Mouse (Mus musculus): Measurements from ENCODE around the gene Fam213a. TPM values are rescaled to one million over a fixed set of nuclear protein-coding genes. Genes with fewer than 3 reads are reported as not detected.

Fam213a gene
- polyA plus RNA-seq, 1 experiment from 2014 or later, result 44.7 TPM

DNA sequence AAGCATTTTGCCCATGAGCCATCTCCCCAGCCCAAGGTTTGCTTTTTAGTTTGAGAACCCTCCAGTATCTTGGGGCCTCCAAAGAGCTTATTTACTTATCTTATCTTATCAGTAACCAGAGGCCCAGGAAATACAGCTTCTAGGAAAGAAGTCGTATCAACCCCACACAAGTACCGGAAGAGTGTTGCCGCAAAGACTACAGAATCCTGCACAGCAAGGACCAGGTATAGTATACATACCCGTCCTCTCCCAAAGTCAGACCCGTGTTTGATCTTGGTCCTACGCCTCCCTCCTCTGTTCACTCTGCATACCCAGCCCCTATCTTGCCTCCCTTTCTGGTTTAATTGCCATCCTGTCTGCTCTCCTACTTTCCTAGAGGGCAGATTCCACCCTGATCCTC, 21.1 kb downstream of the Fam213a start:
- Histone ChIP-seq H3K27ac (ENCODE audit: low read depth, low read length) (no peak overlapping the region), H3K4me3 (ENCODE audit: low read depth, low read length) (no peak overlapping the region), H3K27me3 (ENCODE audit: control insufficient read depth, insufficient read depth, low read length) (no peaks in the 10 kb centered on the region), H3K4me1 (ENCODE audit: control insufficient read depth, insufficient read depth, low read length) (no peaks in the 10 kb centered on the region), H3K9me3 (ENCODE audit: control insufficient read depth, low read length) (no peaks in the 10 kb centered on the region), H3K9ac (ENCODE audit: low read length) (no peak overlapping the region), H3K4me2 (no peak overlapping the region), H3K36me3 (ENCODE audit: control insufficient read depth, insufficient read depth, low read length) (no peaks in the 10 kb centered on the region)
- 84% methylated on average over 6 of the region's 6 CpGs for WGBS
- DNase-seq (ENCODE audit: low spot score, missing footprints) (no peak), ATAC-seq (ENCODE audit: low FRiP score) (no peak)

DNA sequence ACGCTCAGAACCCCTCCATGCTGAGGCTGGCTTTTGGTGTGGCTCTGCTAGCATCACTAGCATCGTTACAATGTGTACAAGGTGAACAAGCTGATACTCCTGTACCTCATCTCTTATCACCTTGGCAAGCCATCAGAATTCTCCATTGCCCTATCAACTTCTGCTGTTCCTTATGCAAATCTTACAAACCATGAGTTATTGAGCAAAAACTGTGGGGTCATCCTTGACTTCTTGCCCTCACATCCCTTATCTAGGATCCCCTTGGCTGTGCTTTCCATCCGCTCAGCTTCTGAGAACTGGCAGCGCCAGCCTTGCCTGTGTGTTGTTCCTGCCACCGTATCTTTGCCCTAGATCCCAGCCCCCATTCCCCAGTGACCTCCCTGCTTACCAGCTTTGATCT, 24.8 kb downstream of the Fam213a start:
- H3K27ac ChIP-seq (ENCODE audit: low read depth, low read length), result no peak overlapping the region
- DNase-seq (ENCODE audit: low spot score, missing footprints), result no peak
- H3K4me2 ChIP-seq, result no peak overlapping the region
- H3K4me1 ChIP-seq (ENCODE audit: control insufficient read depth, insufficient read depth, low read length), result no peaks in the 10 kb centered on the region
- H3K4me3 ChIP-seq (ENCODE audit: low read depth, low read length), result no peak overlapping the region
- WGBS, result 94% methylated on average over 5 of the region's 5 CpGs
- no peaks in the 10 kb centered on the region for H3K36me3 ChIP-seq (ENCODE audit: control insufficient read depth, insufficient read depth, low read length)
- no peak for ATAC-seq (ENCODE audit: low FRiP score)
- H3K9ac ChIP-seq (ENCODE audit: low read length), result no peak overlapping the region
- H3K9me3 ChIP-seq (ENCODE audit: control insufficient read depth, low read length), result no peaks in the 10 kb centered on the region
- no peaks in the 10 kb centered on the region for H3K27me3 ChIP-seq (ENCODE audit: control insufficient read depth, insufficient read depth, low read length)

DNA sequence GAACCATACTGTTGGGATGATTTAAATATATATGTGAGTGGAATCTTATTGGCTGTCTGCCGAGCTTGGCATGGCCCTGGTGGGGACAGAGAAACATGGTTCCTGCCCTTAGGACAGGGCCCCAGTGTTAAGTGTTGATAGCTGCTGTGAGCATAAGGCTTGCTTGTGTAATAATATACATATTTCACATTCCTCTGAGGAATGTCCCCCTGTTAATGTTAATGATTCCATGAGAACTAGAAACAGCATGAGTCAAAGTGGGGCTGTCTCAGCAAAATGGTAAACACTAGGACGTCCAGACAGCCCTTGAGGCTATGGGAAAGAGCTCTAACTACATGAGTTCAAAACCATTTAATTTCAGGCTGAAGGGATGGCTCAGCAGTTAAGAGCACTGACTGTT, 26.4 kb downstream of the Fam213a start:
- H3K4me3 ChIP-seq (ENCODE audit: low read depth, low read length), result no peak overlapping the region
- no peak overlapping the region for H3K4me2 ChIP-seq
- no peak overlapping the region for H3K9ac ChIP-seq (ENCODE audit: low read length)
- no peaks in the 10 kb centered on the region for H3K4me1 ChIP-seq (ENCODE audit: control insufficient read depth, insufficient read depth, low read length)
- no peak for ATAC-seq (ENCODE audit: low FRiP score)
- H3K9me3 ChIP-seq (ENCODE audit: control insufficient read depth, low read length), result no peaks in the 10 kb centered on the region
- DNase-seq (ENCODE audit: low spot score, missing footprints), result no peak
- H3K27ac ChIP-seq (ENCODE audit: low read depth, low read length), result no peak overlapping the region
- WGBS, result 81% methylated on average over 2 of the region's 2 CpGs
- H3K36me3 ChIP-seq (ENCODE audit: control insufficient read depth, insufficient read depth, low read length), result no peaks in the 10 kb centered on the region
- H3K27me3 ChIP-seq (ENCODE audit: control insufficient read depth, insufficient read depth, low read length), result no peaks in the 10 kb centered on the region

GRCm38 (mm10) chr14:40985635-40986034, 28.0 kb downstream of the Fam213a start:
- Histone ChIP-seq H3K9ac (ENCODE audit: low read length) (no peak overlapping the region), H3K9me3 (ENCODE audit: control insufficient read depth, low read length) (no peaks in the 10 kb centered on the region), H3K27me3 (ENCODE audit: control insufficient read depth, insufficient read depth, low read length) (no peaks in the 10 kb centered on the region), H3K4me1 (ENCODE audit: control insufficient read depth, insufficient read depth, low read length) (no peaks in the 10 kb centered on the region), H3K27ac (ENCODE audit: low read depth, low read length) (no peak overlapping the region), H3K36me3 (ENCODE audit: control insufficient read depth, insufficient read depth, low read length) (no peaks in the 10 kb centered on the region), H3K4me2 (no peak overlapping the region), H3K4me3 (ENCODE audit: low read depth, low read length) (no peak overlapping the region)
- ATAC-seq (ENCODE audit: low FRiP score) (no peak), DNase-seq (ENCODE audit: low spot score, missing footprints) (no peak)
- WGBS, result 90% methylated on average over 4 of the region's 4 CpGs

- no peak overlapping the region for H3K27ac ChIP-seq (ENCODE audit: low read depth, low read length)
- no peaks in the 10 kb centered on the region for H3K27me3 ChIP-seq (ENCODE audit: control insufficient read depth, insufficient read depth, low read length)
- no peak overlapping the region for H3K4me2 ChIP-seq
- no peaks in the 10 kb centered on the region for H3K36me3 ChIP-seq (ENCODE audit: control insufficient read depth, insufficient read depth, low read length)
- no peak for ATAC-seq (ENCODE audit: low FRiP score)
- H3K9me3 ChIP-seq (ENCODE audit: control insufficient read depth, low read length), result no peaks in the 10 kb centered on the region
- WGBS, result 35% methylated on average over 1 of the region's 1 CpGs
- H3K4me3 ChIP-seq (ENCODE audit: low read depth, low read length), result no peak overlapping the region
- H3K4me1 ChIP-seq (ENCODE audit: control insufficient read depth, insufficient read depth, low read length), result no peaks in the 10 kb centered on the region
- DNase-seq (ENCODE audit: low spot score, missing footprints), result no peak
- H3K9ac ChIP-seq (ENCODE audit: low read length), result no peak overlapping the region
Observed at GRCm38 (mm10) chr14:40979723-40980122, 33.9 kb downstream of the Fam213a start.

- peak; percentile 87 for ATAC-seq (ENCODE audit: low FRiP score)
- 47% methylated on average over 4 of the region's 4 CpGs for WGBS
- Histone ChIP-seq H3K27ac (ENCODE audit: low read depth, low read length) (no peak overlapping the region), H3K4me2 (no peak overlapping the region), H3K36me3 (ENCODE audit: control insufficient read depth, insufficient read depth, low read length) (no peaks in the 10 kb centered on the region), H3K9me3 (ENCODE audit: control insufficient read depth, low read length) (no peaks in the 10 kb centered on the region), H3K4me1 (ENCODE audit: control insufficient read depth, insufficient read depth, low read length) (no peaks in the 10 kb centered on the region), H3K9ac (ENCODE audit: low read length) (no peak overlapping the region), H3K27me3 (ENCODE audit: control insufficient read depth, insufficient read depth, low read length) (no peaks in the 10 kb centered on the region), H3K4me3 (ENCODE audit: low read depth, low read length) (no peak overlapping the region)
- peak; percentile 88 for DNase-seq (ENCODE audit: low spot score, missing footprints)
Observed at GRCm38 (mm10) chr14:40979002-40979401, 34.6 kb downstream of the Fam213a start.

DNA sequence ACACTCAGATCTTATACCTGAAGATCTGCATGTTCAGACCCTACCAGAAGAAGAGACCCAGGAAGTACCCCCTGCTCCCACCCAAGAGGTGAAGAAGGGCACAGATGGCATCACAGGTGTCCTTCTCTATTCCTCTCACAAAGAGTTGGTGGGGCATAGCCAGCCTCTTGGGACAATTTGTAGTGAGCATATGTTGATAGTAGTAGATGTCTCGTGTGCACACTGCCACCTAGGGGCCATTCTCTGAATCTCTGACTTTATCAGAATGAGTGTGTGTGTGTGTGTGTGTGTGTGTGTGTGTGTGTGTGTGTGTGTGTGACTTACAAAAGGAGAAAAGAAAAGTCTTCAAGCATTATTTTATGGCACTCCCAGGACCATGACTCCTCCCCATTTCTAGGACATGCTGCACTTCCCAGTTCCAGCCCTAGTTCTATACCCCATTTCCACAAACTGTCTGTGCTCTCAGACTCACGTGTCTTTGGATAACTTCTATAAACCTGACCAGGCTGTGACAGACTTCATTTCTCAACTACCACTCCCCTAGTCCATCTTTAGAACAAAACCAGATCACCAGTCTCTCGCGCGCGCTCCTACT, 38.4 kb downstream of the Fam213a start:
- Histone ChIP-seq H3K27ac (ENCODE audit: low read depth, low read length) (no peak overlapping the region), H3K4me2 (no peak overlapping the region), H3K4me1 (ENCODE audit: control insufficient read depth, insufficient read depth, low read length) (no peaks in the 10 kb centered on the region), H3K4me3 (ENCODE audit: low read depth, low read length) (no peak overlapping the region), H3K36me3 (ENCODE audit: control insufficient read depth, insufficient read depth, low read length) (no peaks in the 10 kb centered on the region), H3K27me3 (ENCODE audit: control insufficient read depth, insufficient read depth, low read length) (no peaks in the 10 kb centered on the region), H3K9me3 (ENCODE audit: control insufficient read depth, low read length) (no peaks in the 10 kb centered on the region), H3K9ac (ENCODE audit: low read length) (no peak overlapping the region)
- WGBS, result 75% methylated on average over 6 of the region's 6 CpGs
- DNase-seq (ENCODE audit: low spot score, missing footprints) (peak; percentile 95), ATAC-seq (ENCODE audit: low FRiP score) (peak; percentile 72)

GRCm38 (mm10) chr14:40968051-40968450, 45.5 kb downstream of the Fam213a start:
- H3K36me3 ChIP-seq (ENCODE audit: control insufficient read depth, insufficient read depth, low read length), result no peaks in the 10 kb centered on the region
- no peak overlapping the region; the same call in 1 of the 2 replicates for H3K4me2 ChIP-seq
- ATAC-seq (ENCODE audit: low FRiP score) (no peak), DNase-seq (ENCODE audit: low spot score, missing footprints) (peak; percentile 84)
- H3K9me3 ChIP-seq (ENCODE audit: control insufficient read depth, low read length), result no peaks in the 10 kb centered on the region
- 74% methylated on average over 2 of the region's 2 CpGs for WGBS
- H3K9ac ChIP-seq (ENCODE audit: low read length), result no peak overlapping the region
- no peaks in the 10 kb centered on the region for H3K27me3 ChIP-seq (ENCODE audit: control insufficient read depth, insufficient read depth, low read length)
- H3K4me3 ChIP-seq (ENCODE audit: low read depth, low read length), result no peak overlapping the region
- no peak overlapping the region for H3K27ac ChIP-seq (ENCODE audit: low read depth, low read length)
- H3K4me1 ChIP-seq (ENCODE audit: control insufficient read depth, insufficient read depth, low read length), result peaks cover 22% of the 10 kb centered on the region

GRCm38 (mm10) chr14:40967598-40967900, 46.0 kb downstream of the Fam213a start:
- peak; percentile 0; the same call in 1 of the 2 replicates for ATAC-seq (ENCODE audit: low FRiP score)

More at GRCm38 (mm10) chr14:40967598-40967900, 46.0 kb downstream of the Fam213a start:
- no peaks in the 10 kb centered on the region for H3K27me3 ChIP-seq (ENCODE audit: control insufficient read depth, insufficient read depth, low read length)
- H3K9me3 ChIP-seq (ENCODE audit: control insufficient read depth, low read length), result no peaks in the 10 kb centered on the region
- DNase-seq (ENCODE audit: low spot score, missing footprints), result no peak
- H3K9ac ChIP-seq (ENCODE audit: low read length), result peak overlapping the region; percentile 68
- peaks cover 27% of the 10 kb centered on the region for H3K4me1 ChIP-seq (ENCODE audit: control insufficient read depth, insufficient read depth, low read length)
- peak overlapping the region; percentile 61 for H3K4me2 ChIP-seq
- no peaks in the 10 kb centered on the region for H3K36me3 ChIP-seq (ENCODE audit: control insufficient read depth, insufficient read depth, low read length)
- peak overlapping the region; percentile 60 for H3K27ac ChIP-seq (ENCODE audit: low read depth, low read length)
- peak overlapping the region; percentile 90 for H3K4me3 ChIP-seq (ENCODE audit: low read depth, low read length)
- 3% methylated on average over 6 of the region's 6 CpGs for WGBS
